Mouse (Mus musculus) small intestine, adult 2 months (tissue): ENCODE data around the gene Fryl.

Experiments used
- CTCF ChIP-seq: fragments of 200-500 bp; IDR thresholded peaks from 2 replicates; pipeline ENCODE4 v1.5.1; 2012; ENCODE audit warnings: low read depth, mild to moderate bottlenecking, control low read depth, inconsistent platforms, low read length, moderate library complexity, mixed read lengths; ENCODE audit not compliant: insufficient replicate concordance, insufficient read length; ENCODE audit errors: extremely low read depth
- POLR2A ChIP-seq: fragments of 200-500 bp; IDR thresholded peaks from 2 replicates; pipeline ENCODE4 v1.6.1; 2012; ENCODE audit warnings: low read depth, mild to moderate bottlenecking, control low read depth, inconsistent platforms, low read length, moderate library complexity

- TF ChIP-seq POLR2A: no peak
- no peak for TF ChIP-seq CTCF
These were observed 167.3 kb downstream of the Fryl start for GRCm38 (mm10) chr5:73089158-73089557.
